Mouse (Mus musculus): ENCODE data around the gene Tpi1. TPM values are rescaled to one million over a fixed set of nuclear protein-coding genes. Genes with fewer than 3 reads are reported as not detected.
A peak's percentile ranks its signal among the peaks of the same experiment; 100 is the strongest.

Gene Tpi1
- 425 and 436 TPM in 2 replicates for total RNA-seq (2021)
- long read RNA-seq, experiment 1, transcript Tpi1-205 (7 exons, 1,607 nt), result major isoform, 557 of 585 reads
- long read RNA-seq, experiment 1, partial matches to known transcripts, result 5 of 585 reads
- long read RNA-seq, experiment 1, other reads (novel, unspliced or antisense), result 20 of 585 reads
- long read RNA-seq, experiment 2, transcript Tpi1-205 (7 exons, 1,607 nt), result major isoform, 396 of 444 reads
- long read RNA-seq, experiment 2, partial matches to known transcripts, result 7 of 444 reads
- long read RNA-seq, experiment 2, other reads (novel, unspliced or antisense), result 36 of 444 reads

DNA sequence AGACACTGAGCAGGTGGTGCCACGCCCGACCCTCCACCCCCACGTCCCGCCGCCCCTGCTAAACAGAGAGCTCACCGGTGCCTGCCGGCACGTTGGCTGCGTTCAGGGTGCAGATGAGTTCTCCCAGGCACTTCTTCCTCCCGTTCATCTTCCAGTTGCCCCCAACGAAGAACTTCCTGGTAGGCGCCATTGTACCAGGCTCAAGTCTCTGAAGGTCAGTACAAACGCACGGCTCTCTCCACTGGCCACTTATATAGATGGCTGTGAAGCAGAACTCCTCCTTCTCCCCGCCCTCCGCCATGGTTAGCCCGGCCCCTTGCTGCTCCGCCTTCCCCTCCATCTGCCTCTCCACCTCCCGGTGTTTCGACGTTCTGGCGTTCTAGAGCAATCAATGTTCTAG lies at the start of gene Tpi1:
Tpi1 (minus strand) TSS at position 364 of the 400 bp plus-strand sequence.
- peak; percentile 96 for DNase-seq

GRCm38 (mm10) chr6:124863125-124863657 lies 49.1 kb upstream of the Tpi1 start:
- no peak for DNase-seq

- DNase-seq, result no peak
These were observed 48.5 kb upstream of the Tpi1 start for GRCm38 (mm10) chr6:124862406-124863124.

- no peak for DNase-seq
These were observed 47.7 kb upstream of the Tpi1 start for GRCm38 (mm10) chr6:124861802-124862201.

DNA sequence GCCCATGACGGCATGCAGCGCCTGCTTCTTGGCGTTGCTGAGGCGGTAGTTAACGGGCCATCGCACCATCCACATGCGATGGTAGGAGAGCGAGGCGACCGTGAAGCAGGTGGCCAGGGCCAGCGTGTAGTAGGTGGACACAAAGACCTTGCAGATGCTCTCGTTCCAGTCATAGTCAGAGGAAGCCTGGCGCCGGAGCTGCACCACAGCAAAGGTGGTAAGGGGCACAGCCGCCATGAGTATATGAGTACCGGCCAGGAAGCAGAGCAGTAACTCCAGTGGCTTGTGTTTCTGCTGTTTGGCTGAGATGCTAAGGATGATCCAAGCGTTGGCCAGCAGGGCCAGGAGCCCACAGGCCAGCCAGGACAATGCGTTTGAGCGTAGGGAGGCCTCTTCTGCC lies 47.2 kb upstream of the Tpi1 start:
- DNase-seq, result no peak

DNA sequence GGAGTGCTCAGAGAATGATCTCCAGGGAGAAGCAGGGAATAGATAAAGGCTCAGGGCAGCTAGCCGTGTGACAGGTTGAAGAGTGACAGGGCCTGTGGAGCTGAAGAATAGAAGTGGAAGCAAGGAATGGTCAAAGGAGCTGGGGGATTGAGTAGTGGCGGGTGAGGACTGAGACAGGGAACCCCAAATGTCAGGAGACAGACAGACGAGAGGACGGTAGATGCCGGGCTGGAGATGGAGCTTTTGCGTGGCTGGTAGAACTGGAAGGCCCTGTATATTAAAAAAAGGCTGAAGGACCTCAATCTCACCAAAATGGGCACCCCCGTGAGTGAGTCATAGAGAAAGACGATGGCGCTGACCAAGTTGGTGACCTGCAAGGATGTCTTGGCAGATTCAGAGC lies 46.4 kb upstream of the Tpi1 start:
- DNase-seq, result no peak

DNA sequence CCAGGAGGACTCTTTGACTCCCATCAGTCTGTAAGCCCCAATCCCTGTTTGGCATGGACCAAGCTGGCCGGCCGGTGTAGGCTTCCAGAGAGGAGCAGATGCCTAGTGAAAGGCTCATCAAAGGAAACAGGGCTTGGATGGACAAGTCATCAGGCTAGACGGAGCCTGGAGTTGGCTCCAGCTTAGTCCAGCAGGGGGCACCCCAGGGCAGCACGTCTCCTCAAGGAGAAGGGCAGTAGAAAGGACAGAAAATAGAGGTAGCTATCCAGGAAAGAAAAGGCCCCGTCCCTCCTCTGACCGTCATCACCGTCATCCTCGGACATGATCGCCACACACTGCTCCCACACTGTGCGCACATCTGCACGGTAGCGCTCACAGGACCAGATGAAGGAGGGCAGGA lies 45.6 kb upstream of the Tpi1 start:
- peak; percentile 95 for DNase-seq

DNA sequence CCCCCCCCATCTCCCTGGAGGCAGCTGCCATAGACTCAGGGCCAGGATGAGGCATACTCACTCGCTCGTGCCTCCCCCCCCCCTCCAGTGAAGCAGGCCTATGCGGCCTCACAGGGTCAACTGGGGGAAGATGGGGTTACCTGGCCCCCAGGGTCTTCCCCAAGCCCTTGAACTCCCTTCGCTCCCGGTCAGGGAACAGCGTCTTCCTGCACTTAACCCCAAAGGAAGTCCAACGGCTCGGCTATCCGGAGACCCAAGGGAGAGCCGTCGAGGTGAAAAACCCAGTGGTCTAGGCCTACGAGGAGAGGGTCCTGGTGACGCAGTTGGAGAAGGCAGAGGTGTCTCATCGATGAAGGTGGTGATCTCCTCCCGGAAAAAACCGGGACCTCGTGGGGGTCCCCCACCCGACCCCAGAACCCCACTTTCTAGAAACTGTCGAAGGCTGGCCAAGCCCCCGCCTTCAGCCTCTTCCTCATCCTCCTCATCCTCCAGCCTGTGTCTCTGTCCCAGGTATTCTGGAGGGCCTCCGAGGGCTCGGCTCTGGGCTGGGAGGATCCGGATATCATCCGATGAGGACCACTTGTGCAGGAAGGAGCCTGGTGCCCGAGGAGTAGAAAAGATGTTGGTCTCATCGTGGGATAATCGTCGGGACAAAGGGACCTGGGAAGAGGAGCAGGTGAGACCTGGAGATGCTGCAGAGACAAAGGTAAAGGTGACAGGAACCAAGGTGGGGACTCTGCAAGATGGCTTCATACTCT lies 44.6 kb upstream of the Tpi1 start:
- no peak for DNase-seq

DNA sequence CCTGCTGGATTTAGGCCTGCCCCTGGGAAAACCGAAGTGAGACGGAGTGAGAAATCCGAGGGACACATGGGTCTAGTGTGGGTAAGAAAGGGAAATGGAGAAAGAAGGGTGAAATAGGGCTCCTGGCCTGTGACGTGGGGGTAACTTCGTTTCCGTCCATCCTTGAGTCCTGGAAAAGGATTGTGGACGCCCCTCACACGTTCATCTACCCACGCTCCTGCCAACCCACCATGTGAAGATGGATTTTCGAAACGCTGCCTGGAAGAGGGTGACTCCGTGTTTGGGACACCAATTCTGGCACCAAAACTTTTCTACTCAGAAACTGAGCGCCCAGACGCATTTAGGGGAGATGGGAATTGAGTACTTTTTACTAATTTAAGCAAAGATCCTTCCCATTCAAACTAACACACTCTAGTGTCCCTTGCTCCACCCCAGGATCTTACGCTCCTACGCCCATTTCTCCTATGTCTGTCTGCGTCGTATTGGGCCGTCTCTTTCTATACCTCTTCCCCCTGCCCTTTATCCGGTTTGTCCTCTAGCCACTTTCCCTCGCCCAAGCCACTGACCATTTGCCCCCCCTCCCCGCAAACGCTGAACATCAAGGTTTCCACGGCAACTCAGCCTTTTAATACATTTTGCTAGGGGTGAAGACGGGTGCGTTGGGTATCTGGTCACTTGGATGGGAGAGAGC lies 43.9 kb upstream of the Tpi1 start:
- no peak for DNase-seq

- peak; percentile 91 for DNase-seq
These were observed 43.1 kb upstream of the Tpi1 start, which contains the start of gene P3h3 for GRCm38 (mm10) chr6:124856916-124857839. Gene P3h3, minus strand, starts transcription at chr6:124857752.

GRCm38 (mm10) chr6:124856321-124856720 lies 42.2 kb upstream of the Tpi1 start:
- peak; percentile 30 for DNase-seq

GRCm38 (mm10) chr6:124854647-124855046 lies 40.6 kb upstream of the Tpi1 start:
- no peak for DNase-seq

GRCm38 (mm10) chr6:124850535-124850934 lies 36.4 kb upstream of the Tpi1 start:
- DNase-seq, result no peak

DNA sequence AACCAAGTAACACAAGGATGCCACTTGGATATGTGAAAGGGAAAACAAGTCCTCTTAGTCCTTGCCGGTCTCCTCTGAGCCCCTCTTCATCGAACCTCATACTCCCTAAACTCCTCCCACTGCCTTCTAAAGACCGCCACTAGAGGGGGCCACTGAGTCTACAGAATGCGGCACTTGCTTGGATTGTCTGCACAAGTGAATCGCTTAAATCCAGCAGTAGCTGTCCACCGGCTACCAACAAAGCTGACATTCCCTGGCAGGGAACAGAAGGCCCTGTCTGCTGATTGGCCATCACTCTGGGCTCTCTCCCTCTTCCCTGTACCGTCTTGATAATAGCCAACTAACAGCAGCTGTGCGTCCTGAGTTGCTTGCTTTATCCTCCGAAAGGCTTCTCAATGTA lies 33.2 kb upstream of the Tpi1 start:
- peak; percentile 94 for DNase-seq

DNA sequence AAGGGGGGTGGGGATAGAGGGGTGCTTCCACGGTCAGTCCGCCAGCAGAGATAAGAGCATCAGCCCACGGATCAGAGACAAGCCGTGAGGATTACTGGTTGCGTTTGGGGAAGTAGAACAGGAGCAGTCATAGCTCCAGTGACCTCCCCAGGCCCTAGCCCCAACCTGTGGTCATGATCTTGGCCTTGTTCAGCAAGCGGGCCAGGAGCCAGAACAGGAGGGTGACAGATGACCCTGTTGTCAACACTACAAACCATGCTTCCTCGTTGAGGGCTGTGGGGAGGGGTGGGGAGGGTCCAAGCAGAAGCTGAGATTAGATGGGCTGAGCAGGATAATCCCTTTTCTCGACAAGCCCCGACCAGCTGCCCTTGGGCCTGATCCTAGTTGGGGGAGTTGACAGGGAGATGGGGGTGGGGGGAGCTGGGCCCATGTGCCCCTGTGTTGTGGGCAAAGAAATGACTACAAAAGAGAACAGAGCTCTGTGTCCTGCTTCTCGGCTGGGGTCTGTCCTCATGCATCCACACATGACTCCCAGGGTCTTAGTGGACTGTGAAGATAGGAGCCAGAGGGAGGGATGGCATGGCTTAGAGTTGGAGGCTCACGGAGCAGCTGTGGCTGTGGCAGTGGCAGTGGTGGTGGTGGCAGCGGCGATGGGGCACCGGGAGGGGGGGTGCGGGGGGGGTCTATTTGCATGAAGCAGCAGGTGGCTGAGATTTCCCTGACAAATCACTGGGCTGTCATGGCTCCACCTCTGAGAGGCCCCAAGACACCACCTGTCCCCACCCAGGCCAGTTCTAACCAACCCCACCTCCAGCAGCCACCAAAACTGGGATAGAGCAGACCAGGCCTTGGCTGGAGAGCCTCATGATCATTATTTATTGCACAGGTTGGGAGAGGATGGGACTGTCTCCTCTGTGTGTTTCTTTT lies 26.4 kb upstream of the Tpi1 start, which contains the start of gene Gnb3:
Gnb3 (minus strand) TSS at position 35 of the 927 bp plus-strand sequence.
- peak; percentile 52 for DNase-seq

GRCm38 (mm10) chr6:124839805-124840204 lies 25.7 kb upstream of the Tpi1 start:
- peak; percentile 79 for DNase-seq

DNA sequence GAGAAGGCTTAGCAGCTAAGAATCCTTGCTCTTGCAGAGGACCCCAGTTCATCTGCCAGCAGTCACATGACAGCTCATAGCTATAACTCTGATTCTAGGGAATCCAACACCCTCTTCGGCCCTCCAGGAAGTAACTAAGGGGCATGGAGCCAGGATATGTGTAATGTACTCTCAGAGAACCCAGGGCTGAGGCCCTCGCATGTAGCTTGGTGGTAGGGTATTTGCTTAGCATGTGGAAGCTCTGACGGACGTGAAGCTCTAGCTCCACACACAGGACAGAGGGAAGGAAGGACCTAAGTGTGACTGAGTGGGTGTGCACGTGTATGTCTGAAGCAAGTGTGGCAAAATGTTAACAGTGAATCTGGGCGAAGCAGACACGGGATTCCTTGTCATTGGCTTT lies 22.3 kb upstream of the Tpi1 start:
- DNase-seq, result no peak

- no peak for DNase-seq
These were observed 21.4 kb upstream of the Tpi1 start for GRCm38 (mm10) chr6:124835531-124835930.

DNA sequence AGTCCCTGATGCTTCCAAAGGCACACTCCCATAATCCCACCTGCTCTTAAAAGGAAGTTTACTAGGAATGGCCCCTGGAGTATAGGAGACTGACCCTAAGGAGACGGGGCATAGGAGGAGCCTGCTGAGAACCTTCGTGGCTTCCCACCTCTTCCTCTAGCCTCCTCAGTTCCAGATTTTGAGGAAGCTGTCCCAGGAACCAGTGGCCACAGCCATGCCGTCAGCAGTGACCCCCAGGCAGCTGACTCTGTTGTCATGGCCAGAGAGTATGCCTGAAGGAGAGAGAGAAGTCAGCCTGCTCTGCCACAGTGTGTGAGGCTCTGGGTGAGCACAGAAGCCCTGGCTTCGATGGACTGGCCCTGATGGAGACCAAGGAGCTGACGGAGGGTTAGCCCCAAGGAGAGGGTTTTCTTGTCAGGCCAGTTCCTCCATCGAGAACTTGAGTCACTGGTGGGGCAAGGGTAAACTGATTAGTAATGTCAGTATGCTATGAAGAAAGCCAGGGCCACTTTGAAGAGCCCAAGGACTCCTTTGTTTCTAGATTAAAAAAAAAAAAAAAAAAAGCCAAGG lies 20.5 kb upstream of the Tpi1 start:
- DNase-seq, result no peak

All from adrenal gland, postnatal 14 days (tissue).